In the genomic region with DNA sequence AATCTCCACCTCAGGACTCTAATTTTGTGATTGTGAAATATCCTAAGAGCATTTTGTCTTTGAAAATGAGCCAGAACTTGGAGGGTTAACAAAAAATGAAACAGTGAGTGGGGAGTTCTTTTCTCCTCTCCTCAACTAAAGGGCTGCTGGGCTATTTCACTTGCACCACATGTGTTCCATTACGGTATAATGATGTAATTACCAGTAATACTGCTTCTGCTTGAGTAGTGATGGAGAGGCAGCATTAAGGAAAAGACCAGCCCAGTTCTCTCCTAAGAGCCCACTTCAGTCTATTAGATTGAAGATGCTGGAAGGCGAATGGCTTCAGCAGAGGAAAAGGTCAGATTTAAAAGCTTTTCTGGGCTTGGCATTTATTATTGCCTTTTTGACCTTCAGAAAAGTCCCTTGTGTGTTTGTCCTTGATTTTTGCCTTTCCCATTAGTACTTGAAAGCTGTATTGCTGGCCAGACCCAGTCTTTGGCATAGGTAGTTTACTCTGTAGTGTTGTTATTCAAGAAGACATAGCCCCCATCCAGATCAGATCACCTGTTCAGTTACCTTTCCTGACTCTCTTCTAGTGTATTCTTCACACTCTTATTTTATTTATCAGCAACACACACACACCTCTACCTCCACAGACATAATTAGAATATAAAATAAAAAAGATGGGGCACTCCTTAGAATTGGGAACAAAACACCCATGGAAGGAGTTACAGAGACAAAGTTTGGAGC, we compare ENCODE assay signal across 18 mouse cellular contexts.
A peak's percentile ranks its signal among the peaks of the same experiment; 100 is the strongest.
DNase-seq lines count a peak whose midpoint lies in the region; ATAC-seq lines count a peak whose summit lies in the region.
"Had no signal": no experiment of that assay in that cellular context is flagged by ENCODE, and none has a peak within 500 bp of the region (broad histone marks: within the 10 kb centered on the region; RNA-seq: fewer than 3 reads in every experiment).

No protein-coding gene starts in this region.

- 23% methylated on average over 2 of the region's 2 CpGs for WGBS in forebrain, embryonic 15.5 days
- 61% methylated on average over 2 of the region's 2 CpGs for WGBS in midbrain, embryonic 16.5 days

- intact Hi-C loops in gastrocnemius, postnatal 14 days (cut with DNase I; ENCODE audit: low total_unique reads) = no loop called here
- intact Hi-C loops in left cerebral cortex, postnatal 14 days (cut with DNase I) = no loop called here

- H3K9ac ChIP-seq in forebrain, embryonic 15.5 days (replicated peaks) = no peak overlapping the region
- no peak overlapping the region for H3K9ac ChIP-seq in midbrain, embryonic 16.5 days (ENCODE audit: low read depth, low read length)
- H3K9ac ChIP-seq: embryonic facial prominence, embryonic 15.5 days; liver, embryonic 12.5 days; stomach, embryonic 15.5 days had no signal

- no peaks in the 10 kb centered on the region for H3K36me3 ChIP-seq in forebrain, embryonic 15.5 days
- no peaks in the 10 kb centered on the region for H3K36me3 ChIP-seq in midbrain, embryonic 16.5 days (ENCODE audit: control insufficient read depth, insufficient read depth, low read length)
- H3K36me3 ChIP-seq: embryonic facial prominence, embryonic 15.5 days; liver, embryonic 12.5 days; stomach, embryonic 15.5 days had no signal

- peak; percentile 9 for DNase-seq in embryo, embryonic 11 days
- no peak for DNase-seq in embryo, embryonic 9.5 days (ENCODE audit: extremely low spot score)
- peak; percentile 8 for DNase-seq in 3T3-L1 (ENCODE audit: low read depth, low spot score)
- no peak for DNase-seq in layer of hippocampus, adult 9-10 months (ENCODE audit: low spot score)
- no peak for DNase-seq in gastrocnemius, postnatal 14 days
- no peak for DNase-seq in left cerebral cortex, postnatal 14 days (ENCODE audit: low spot score in 2 of 2)
- DNase-seq: adrenal gland, postnatal 10 days; cerebellum, adult 9-10 months; heart, adult 2 months; heart, postnatal 10 days; kidney, postnatal 10 days; thymus, postnatal 25 days had no signal

- no peaks in the 10 kb centered on the region for H3K4me1 ChIP-seq in forebrain, embryonic 15.5 days
- H3K4me1 ChIP-seq in midbrain, embryonic 16.5 days (ENCODE audit: control insufficient read depth, insufficient read depth, low read length) = no peaks in the 10 kb centered on the region; the same call in 1 of the 2 replicates
- H3K4me1 ChIP-seq: stomach, embryonic 15.5 days had no signal

- no peaks in the 10 kb centered on the region for H3K9me3 ChIP-seq in forebrain, embryonic 15.5 days
- 0 out of 2 replicates have a peak, but pooled peaks cover 3% of the 10 kb centered on the region for H3K9me3 ChIP-seq in midbrain, embryonic 16.5 days (replicated peaks; ENCODE audit: control insufficient read depth, low read length, poor library complexity, severe bottlenecking)
- H3K9me3 ChIP-seq: embryonic facial prominence, embryonic 15.5 days; liver, embryonic 12.5 days; stomach, embryonic 15.5 days had no signal

- no peak overlapping the region for H3K4me2 ChIP-seq in forebrain, embryonic 15.5 days (replicated peaks)
- H3K4me2 ChIP-seq in midbrain, embryonic 16.5 days (ENCODE audit: low read length) = no peak overlapping the region
- H3K4me2 ChIP-seq: embryonic facial prominence, embryonic 15.5 days; liver, embryonic 12.5 days; stomach, embryonic 15.5 days had no signal

- H3K27me3 ChIP-seq in forebrain, embryonic 15.5 days = no peaks in the 10 kb centered on the region
- H3K27me3 ChIP-seq in midbrain, embryonic 16.5 days (ENCODE audit: control insufficient read depth, insufficient read depth, low read depth, low read length) = no peaks in the 10 kb centered on the region
- H3K27me3 ChIP-seq: embryonic facial prominence, embryonic 15.5 days; liver, embryonic 12.5 days; stomach, embryonic 15.5 days had no signal

- peak; percentile 77 for ATAC-seq in forebrain, embryonic 15.5 days (replicated peaks)
- ATAC-seq in midbrain, embryonic 16.5 days = peak; percentile 48; the same call in 1 of the 2 replicates
- ATAC-seq: intestine, embryonic 16.5 days; liver, embryonic 12.5 days had no signal

- H3K4me3 ChIP-seq in forebrain, embryonic 15.5 days = no peak overlapping the region
- no peak overlapping the region for H3K4me3 ChIP-seq in midbrain, embryonic 16.5 days (ENCODE audit: low read depth, low read length)
- H3K4me3 ChIP-seq: embryonic facial prominence, embryonic 15.5 days; heart, adult 2 months; liver, embryonic 12.5 days; stomach, embryonic 15.5 days had no signal

- no peak overlapping the region for H3K27ac ChIP-seq in forebrain, embryonic 15.5 days (replicated peaks)
- no peak overlapping the region for H3K27ac ChIP-seq in midbrain, embryonic 16.5 days (ENCODE audit: low read length)
- H3K27ac ChIP-seq: embryonic facial prominence, embryonic 15.5 days; heart, adult 2 months; liver, embryonic 12.5 days; stomach, embryonic 15.5 days had no signal

Comparison
In these comparisons a context has a peak if more than half of its experiments do, and no peak if none do; other contexts are left out.
1. DNase-seq: peak in embryo, embryonic 11 days (single experiment) and 3T3-L1 (single experiment); none in embryo, embryonic 9.5 days (single experiment), layer of hippocampus, adult 9-10 months (single experiment), gastrocnemius, postnatal 14 days (single experiment) and left cerebral cortex, postnatal 14 days (0 of 2).